Mouse (Mus musculus) heart, postnatal 36 days (tissue): ENCODE results near the gene Arpp21. TPM values are rescaled to one million over a fixed set of nuclear protein-coding genes. Genes with fewer than 3 reads are reported as not detected.

Source experiments
- DNase-seq, 2 experiments: peaks; one replicate each; pipeline ENCODE4 v3.0.0; 2021 to 2022
- intact Hi-C: fragments of 180-260 bp; cut with DNase I; formaldehyde crosslinking; loops from one replicate; pipeline ENCODE4 v1.15.1; 2025
- total RNA-seq, 2 experiments: library from RNA; stranded (reverse); gene quantifications; 2 replicates each; pipeline ENCODE4 v1.2.3; 2021

Gene Arpp21
- total RNA-seq, 2 experiments from 2014 or later: 0.78 to 1.9 TPM

GRCm38 (mm10) chr9:112185746-112186145, 50.0 kb downstream of the Arpp21 start:
- intact Hi-C loops: no loop called here
- no peak for DNase-seq

- intact Hi-C loops: no loop called here
These were observed 53.0 kb downstream of the Arpp21 start for GRCm38 (mm10) chr9:112182738-112183137.

GRCm38 (mm10) chr9:112180006-112180405, 55.7 kb downstream of the Arpp21 start:
- no peak for DNase-seq
- intact Hi-C loops: no loop called here

More at GRCm38 (mm10) chr9:112182738-112183137, 53.0 kb downstream of the Arpp21 start:
- DNase-seq: no peak

- intact Hi-C loops: no loop called here
- DNase-seq: no peak
These were observed 57.3 kb downstream of the Arpp21 start for GRCm38 (mm10) chr9:112178438-112178837.

GRCm38 (mm10) chr9:112177569-112177968, 58.2 kb downstream of the Arpp21 start:
- intact Hi-C loops: no loop called here
- no peak for DNase-seq

GRCm38 (mm10) chr9:112176317-112176716, 59.4 kb downstream of the Arpp21 start:
- no peak for DNase-seq
- intact Hi-C loops: no loop called here

GRCm38 (mm10) chr9:112174407-112175357, 61.1 kb downstream of the Arpp21 start:
- intact Hi-C loops: no loop called here
- no peak for DNase-seq

GRCm38 (mm10) chr9:112173778-112174177, 62.0 kb downstream of the Arpp21 start:
- DNase-seq: no peak
- intact Hi-C loops: no loop called here

GRCm38 (mm10) chr9:112164677-112165076, 71.1 kb downstream of the Arpp21 start:
- DNase-seq: no peak
- intact Hi-C loops: no loop called here

GRCm38 (mm10) chr9:112160981-112161380, 74.8 kb downstream of the Arpp21 start:
- intact Hi-C loops: no loop called here
- no peak for DNase-seq

GRCm38 (mm10) chr9:112153972-112154371, 81.8 kb downstream of the Arpp21 start:
- DNase-seq: no peak
- intact Hi-C loops: no loop called here

GRCm38 (mm10) chr9:112152762-112153161, 83.0 kb downstream of the Arpp21 start:
- intact Hi-C loops: no loop called here
- DNase-seq: no peak

GRCm38 (mm10) chr9:112151177-112151576, 84.6 kb downstream of the Arpp21 start:
- DNase-seq: no peak
- intact Hi-C loops: no loop called here

GRCm38 (mm10) chr9:112140658-112141057, 95.1 kb downstream of the Arpp21 start:
- intact Hi-C loops: no loop called here
- DNase-seq: no peak

GRCm38 (mm10) chr9:112137820-112138219, 97.9 kb downstream of the Arpp21 start:
- intact Hi-C loops: no loop called here

GRCm38 (mm10) chr9:112130812-112131211, 104.9 kb downstream of the Arpp21 start:
- DNase-seq: no peak
- intact Hi-C loops: no loop called here

More at GRCm38 (mm10) chr9:112137820-112138219, 97.9 kb downstream of the Arpp21 start:
- no peak for DNase-seq

GRCm38 (mm10) chr9:112124667-112125066, 111.1 kb downstream of the Arpp21 start:
- intact Hi-C loops: no loop called here
- DNase-seq: no peak

GRCm38 (mm10) chr9:112124184-112124583, 111.6 kb downstream of the Arpp21 start:
- intact Hi-C loops: no loop called here
- DNase-seq: no peak

- no peak for DNase-seq
- intact Hi-C loops: no loop called here
These were observed 112.3 kb downstream of the Arpp21 start for GRCm38 (mm10) chr9:112123421-112123828.

GRCm38 (mm10) chr9:112119535-112119934, 116.2 kb downstream of the Arpp21 start:
- no peak for DNase-seq
- intact Hi-C loops: no loop called here

- no peak for DNase-seq
- intact Hi-C loops: no loop called here
These were observed 116.7 kb downstream of the Arpp21 start for GRCm38 (mm10) chr9:112119106-112119433.

- intact Hi-C loops: no loop called here
- DNase-seq: peak; percentile 5 to 10
These were observed 117.2 kb downstream of the Arpp21 start for GRCm38 (mm10) chr9:112118411-112119105.
